Mouse (Mus musculus): Measurements from ENCODE around the gene Plod1. TPM values are rescaled to one million over a fixed set of nuclear protein-coding genes. Genes with fewer than 3 reads are reported as not detected.

Gene Plod1
- total RNA-seq, 2 experiments from 2014 or later: 16.4 to 21.5 TPM

- Histone ChIP-seq H3K4me3 (no peak overlapping the region), H3K27ac (no peak overlapping the region)
- no peak for DNase-seq (ENCODE audit: low spot score in 2 of 2)
- TF ChIP-seq CTCF (conservative IDR thresholded peaks at IDR 0.05): no peak
Measured at GRCm38 (mm10) chr4:147934134-147934533, 2.4 kb downstream of the Plod1 start.

- no peak overlapping the region for H3K4me3 ChIP-seq
- no peak overlapping the region for H3K27ac ChIP-seq
- no peak for TF ChIP-seq CTCF (conservative IDR thresholded peaks at IDR 0.05)
- no peak for DNase-seq (ENCODE audit: low spot score in 2 of 2)
Measured at GRCm38 (mm10) chr4:147930946-147931345, 5.6 kb downstream of the Plod1 start.

- Histone ChIP-seq H3K4me3 (no peak overlapping the region), H3K27ac (no peak overlapping the region)
Measured at GRCm38 (mm10) chr4:147928540-147928939, 8.0 kb downstream of the Plod1 start.

GRCm38 (mm10) chr4:147928136-147928535 lies 8.4 kb downstream of the Plod1 start:
- no peak for DNase-seq (ENCODE audit: low spot score in 2 of 2)
- no peak overlapping the region for H3K4me3 ChIP-seq
- no peak for TF ChIP-seq CTCF (conservative IDR thresholded peaks at IDR 0.05)
- no peak overlapping the region for H3K27ac ChIP-seq

More at GRCm38 (mm10) chr4:147928540-147928939, 8.0 kb downstream of the Plod1 start:
- DNase-seq (ENCODE audit: low spot score in 2 of 2): no peak
- no peak for TF ChIP-seq CTCF (conservative IDR thresholded peaks at IDR 0.05)

- Histone ChIP-seq H3K4me3 (no peak overlapping the region), H3K27ac (no peak overlapping the region)
- no peak for TF ChIP-seq CTCF (conservative IDR thresholded peaks at IDR 0.05)
- DNase-seq (ENCODE audit: low spot score in 2 of 2): no peak
Measured at GRCm38 (mm10) chr4:147927705-147928104, 8.9 kb downstream of the Plod1 start.

GRCm38 (mm10) chr4:147922341-147922740 lies 14.2 kb downstream of the Plod1 start:
- TF ChIP-seq CTCF (conservative IDR thresholded peaks at IDR 0.05): no peak
- no peak for DNase-seq (ENCODE audit: low spot score in 2 of 2)
- Histone ChIP-seq H3K27ac (no peak overlapping the region), H3K4me3 (no peak overlapping the region)

GRCm38 (mm10) chr4:147920973-147921372 lies 15.6 kb downstream of the Plod1 start:
- Histone ChIP-seq H3K27ac (no peak overlapping the region), H3K4me3 (no peak overlapping the region)
- no peak for TF ChIP-seq CTCF (conservative IDR thresholded peaks at IDR 0.05)
- DNase-seq (ENCODE audit: low spot score in 2 of 2): no peak

- no peak overlapping the region for H3K27ac ChIP-seq
- peak; percentile 84 for TF ChIP-seq CTCF (conservative IDR thresholded peaks at IDR 0.05)
- peak in 1 of 2 experiments; percentile 66 for DNase-seq (ENCODE audit: low spot score in 2 of 2)
- no peak overlapping the region for H3K4me3 ChIP-seq
Measured at GRCm38 (mm10) chr4:147918459-147919121, 18.0 kb downstream of the Plod1 start.

- Histone ChIP-seq H3K27ac (no peak overlapping the region), H3K4me3 (no peak overlapping the region)
- no peak for TF ChIP-seq CTCF (conservative IDR thresholded peaks at IDR 0.05)
- DNase-seq (ENCODE audit: low spot score in 2 of 2): no peak
Measured at GRCm38 (mm10) chr4:147909486-147909885, 27.1 kb downstream of the Plod1 start.

GRCm38 (mm10) chr4:147906230-147906629 lies 30.3 kb downstream of the Plod1 start:
- Histone ChIP-seq H3K27ac (no peak overlapping the region), H3K4me3 (no peak overlapping the region)
- DNase-seq (ENCODE audit: low spot score in 2 of 2): no peak
- TF ChIP-seq CTCF (conservative IDR thresholded peaks at IDR 0.05): no peak

GRCm38 (mm10) chr4:147905090-147905659 lies 31.4 kb downstream of the Plod1 start:
- TF ChIP-seq CTCF (conservative IDR thresholded peaks at IDR 0.05): no peak
- DNase-seq (ENCODE audit: low spot score in 2 of 2): no peak
- H3K27ac ChIP-seq: peak overlapping the region; percentile 100
- H3K4me3 ChIP-seq: peak overlapping the region; percentile 96

GRCm38 (mm10) chr4:147904313-147905089 lies 32.1 kb downstream of the Plod1 start, which contains the start of gene Mfn2:
Gene Mfn2, minus strand, starts transcription at chr4:147904704.
- TF ChIP-seq CTCF (conservative IDR thresholded peaks at IDR 0.05): no peak
- DNase-seq (ENCODE audit: low spot score in 2 of 2): peak; percentile 91 to 92
- H3K4me3 ChIP-seq: peak within 1 kb of the TSS; percentile 96

GRCm38 (mm10) chr4:147903601-147904000 lies 33.0 kb downstream of the Plod1 start:
- no peak for TF ChIP-seq CTCF (conservative IDR thresholded peaks at IDR 0.05)
- Histone ChIP-seq H3K4me3 (peak overlapping the region; percentile 96), H3K27ac (peak overlapping the region; percentile 100)
- DNase-seq (ENCODE audit: low spot score in 2 of 2): no peak

More at GRCm38 (mm10) chr4:147904313-147905089, 32.1 kb downstream of the Plod1 start, which contains the start of gene Mfn2:
- H3K27ac ChIP-seq: peak within 1 kb of the TSS; percentile 100

Data from layer of hippocampus, adult 2 months (tissue).